Mouse (Mus musculus) limb, embryonic 10.5 days (tissue): ENCODE results near the gene Cep164. TPM values are rescaled to one million over a fixed set of nuclear protein-coding genes. Genes with fewer than 3 reads are reported as not detected.

Experiments
- polyA plus RNA-seq: library from polyadenylated mRNA; unstranded; fragments of >200 nt; fragmentation: Nextera tagmentation; extraction: Ambion mirVana; gene quantifications from 2 replicates; pipeline ENCODE4 v1.2.1, GENCODE M21; 2016

Cep164 gene
- polyA plus RNA-seq, 1 experiment from 2014 or later = 22.0 TPM

Other genes with a start within 250 kb of the Cep164 start
- gene Bace1, start 9.9 kb upstream of the Cep164 start, polyA plus RNA-seq = 20.3 and 22.1 TPM in 2 replicates
- gene Pcsk7, start 77.8 kb upstream of the Cep164 start, polyA plus RNA-seq = 17.3 and 23.5 TPM in 2 replicates
- gene Rnf214, start 78.2 kb upstream of the Cep164 start, polyA plus RNA-seq = 52.0 and 61.2 TPM in 2 replicates
- gene Tagln, start 107.4 kb upstream of the Cep164 start, polyA plus RNA-seq = 4.7 and 6.0 TPM in 2 replicates
- gene Sidt2, start 126.6 kb upstream of the Cep164 start, polyA plus RNA-seq = 26.0 and 28.6 TPM in 2 replicates
- gene Pafah1b2, start 184.0 kb upstream of the Cep164 start, polyA plus RNA-seq = 246 and 265 TPM in 2 replicates
- gene Sik3, start 184.1 kb upstream of the Cep164 start, polyA plus RNA-seq = 10.6 and 11.3 TPM in 2 replicates